Mouse (Mus musculus): ENCODE results near the gene St5.

St5 gene

GRCm38 (mm10) chr7:109606994-109607610 is 96.3 kb downstream of the St5 start:
- no peak for DNase-seq

- DNase-seq: peak; percentile 56
Measured at GRCm38 (mm10) chr7:109602562-109602961, 100.8 kb downstream of the St5 start.

- DNase-seq: no peak
Measured at GRCm38 (mm10) chr7:109602022-109602421, 101.4 kb downstream of the St5 start.

GRCm38 (mm10) chr7:109600702-109601101 is 102.7 kb downstream of the St5 start:
- peak; percentile 51 for DNase-seq

GRCm38 (mm10) chr7:109599998-109600397 is 103.4 kb downstream of the St5 start:
- DNase-seq: no peak

GRCm38 (mm10) chr7:109594845-109595531 is 108.4 kb downstream of the St5 start:
- DNase-seq: no peak

GRCm38 (mm10) chr7:109593992-109594391 is 109.4 kb downstream of the St5 start:
- no peak for DNase-seq

GRCm38 (mm10) chr7:109592184-109592583 is 111.2 kb downstream of the St5 start:
- no peak for DNase-seq

- no peak for DNase-seq
Measured at GRCm38 (mm10) chr7:109590576-109590975, 112.8 kb downstream of the St5 start.

GRCm38 (mm10) chr7:109588990-109589389 is 114.4 kb downstream of the St5 start:
- DNase-seq: no peak

- DNase-seq: no peak
Measured at GRCm38 (mm10) chr7:109588145-109588544, 115.3 kb downstream of the St5 start.

GRCm38 (mm10) chr7:109584467-109584866 is 118.9 kb downstream of the St5 start:
- DNase-seq: no peak

- DNase-seq: no peak
Measured at GRCm38 (mm10) chr7:109580489-109580888, 122.9 kb downstream of the St5 start.

- DNase-seq: no peak
Measured at GRCm38 (mm10) chr7:109579585-109580307, 123.7 kb downstream of the St5 start.

GRCm38 (mm10) chr7:109578880-109579584 is 124.4 kb downstream of the St5 start:
- no peak for DNase-seq

GRCm38 (mm10) chr7:109576321-109577314 is 126.8 kb downstream of the St5 start:
- DNase-seq: no peak

- no peak for DNase-seq
Measured at GRCm38 (mm10) chr7:109574166-109574565, 129.2 kb downstream of the St5 start.

GRCm38 (mm10) chr7:109568391-109568892 is 135.0 kb downstream of the St5 start:
- DNase-seq: no peak

GRCm38 (mm10) chr7:109566841-109567768 is 136.3 kb downstream of the St5 start:
- peak; percentile 40 for DNase-seq

GRCm38 (mm10) chr7:109566327-109566726 is 137.1 kb downstream of the St5 start:
- no peak for DNase-seq
